Mouse (Mus musculus) liver, embryonic 13.5 days (tissue): Measurements from ENCODE around the gene 4933428M09Rik. TPM values are rescaled to one million over a fixed set of nuclear protein-coding genes. Genes with fewer than 3 reads are reported as not detected.

ENCODE experiments used
- ATAC-seq: fragments of 200-750 bp; cut with Nextera tagmentation; 2 replicates; pipeline ENCODE4 v1.8.0; 2017; ENCODE audit warnings: low read depth, mild to moderate bottlenecking, moderate number of reproducible peaks, moderate library complexity
- DNase-seq: peaks from one replicate; pipeline ENCODE4 v3.0.0; 2022
- H3K27ac ChIP-seq: fragments of 300-500 bp; sonication (generic); 2 replicates; pipeline ENCODE4 v1.5.1; 2015; ENCODE audit warnings: moderate library complexity, mild to moderate bottlenecking, inconsistent platforms
- H3K27me3 ChIP-seq: fragments of 300-500 bp; sonication (generic); 2 replicates; pipeline ENCODE4 v1.6.1; 2015; ENCODE audit warnings: mild to moderate bottlenecking, inconsistent platforms
- H3K36me3 ChIP-seq: fragments of 300-500 bp; sonication (generic); 2 replicates; pipeline ENCODE4 v1.6.1; 2015; ENCODE audit warnings: mild to moderate bottlenecking, inconsistent platforms
- H3K4me1 ChIP-seq: fragments of 300-500 bp; sonication (generic); replicated peaks from 2 replicates; pipeline ENCODE4 v1.6.1; 2015; ENCODE audit warnings: inconsistent platforms
- H3K4me2 ChIP-seq: fragments of 300-500 bp; sonication (generic); 2 replicates; pipeline ENCODE4 v1.6.1; 2015; ENCODE audit warnings: inconsistent platforms, mild to moderate bottlenecking, moderate library complexity
- H3K4me3 ChIP-seq: fragments of 300-500 bp; sonication (generic); replicated peaks from 2 replicates; pipeline ENCODE4 v1.5.1; 2015; ENCODE audit warnings: mild to moderate bottlenecking, inconsistent platforms
- H3K9ac ChIP-seq: fragments of 300-500 bp; sonication (generic); 2 replicates; pipeline ENCODE4 v1.6.1; 2015; ENCODE audit warnings: mild to moderate bottlenecking, inconsistent platforms
- H3K9me3 ChIP-seq: fragments of 300-500 bp; sonication (generic); replicated peaks from 2 replicates; pipeline ENCODE4 v1.6.1; 2016; ENCODE audit warnings: inconsistent platforms
- WGBS: fragments of 180-500 bp; shearing (Covaris S2); methylation state at CpG from one replicate; pipeline ENCODE4 v1.1.7; 2015; ENCODE audit not compliant: insufficient replicate concordance; 5-methylcytosine and 5-hydroxymethylcytosine counted together
- polyA plus RNA-seq: library from polyadenylated mRNA; unstranded; fragments of >200 nt; fragmentation: Nextera tagmentation; extraction: Ambion mirVana; gene quantifications from 2 replicates; pipeline ENCODE4 v1.2.1, GENCODE M21; 2015

The 4933428M09Rik gene
- polyA plus RNA-seq, 1 experiment from 2014 or later: not detected

GRCm38 (mm10) chrX:139220830-139221229 lies 41.8 kb downstream of the 4933428M09Rik start:
- DNase-seq: no peak
- no peaks in the 10 kb centered on the region for H3K27me3 ChIP-seq
- no peaks in the 10 kb centered on the region for H3K4me1 ChIP-seq
- WGBS: 39% methylated on average over 4 of the region's 4 CpGs
- no peak for ATAC-seq
- no peaks in the 10 kb centered on the region for H3K9me3 ChIP-seq
- no peak overlapping the region for H3K27ac ChIP-seq
- no peak overlapping the region for H3K9ac ChIP-seq
- no peaks in the 10 kb centered on the region for H3K36me3 ChIP-seq
- no peak overlapping the region for H3K4me2 ChIP-seq
- no peak overlapping the region for H3K4me3 ChIP-seq

DNA sequence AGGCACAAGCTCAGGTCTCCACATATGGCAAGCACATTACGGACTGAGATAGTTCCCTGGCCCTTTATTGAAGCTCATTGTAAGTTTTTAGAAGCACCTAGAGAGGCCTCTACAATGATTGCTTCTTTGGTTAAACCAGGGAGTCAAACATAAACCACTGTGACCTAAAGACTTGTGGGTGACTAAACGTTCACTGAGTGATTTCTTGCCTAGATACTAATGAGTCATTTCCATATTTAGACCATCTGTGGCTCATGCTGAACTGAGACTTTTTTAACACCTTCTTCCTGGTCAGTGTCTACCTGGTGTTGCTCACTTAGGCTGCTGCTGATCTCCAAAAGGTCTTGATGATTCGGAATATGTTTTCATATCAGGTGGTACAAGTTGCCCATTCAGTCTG lies 42.9 kb downstream of the 4933428M09Rik start:
- no peak overlapping the region for H3K4me3 ChIP-seq
- no peaks in the 10 kb centered on the region for H3K27me3 ChIP-seq
- H3K4me2 ChIP-seq: no peak overlapping the region
- WGBS: 50% methylated on average over 3 of the region's 3 CpGs
- no peak overlapping the region for H3K27ac ChIP-seq
- no peaks in the 10 kb centered on the region for H3K36me3 ChIP-seq
- no peaks in the 10 kb centered on the region for H3K9me3 ChIP-seq
- DNase-seq (no peak), ATAC-seq (no peak)
- H3K9ac ChIP-seq: no peak overlapping the region
- H3K4me1 ChIP-seq: no peaks in the 10 kb centered on the region

Other genes with a start within 250 kb of the 4933428M09Rik start
- gene Serpina7, start 94.0 kb upstream of the 4933428M09Rik start, polyA plus RNA-seq: 3.6 and 4.2 TPM in 2 replicates
- gene 4930513O06Rik, start 93.0 kb upstream of the 4933428M09Rik start, polyA plus RNA-seq: not detected in 2 replicates
- gene Mum1l1, start 30.8 kb downstream of the 4933428M09Rik start, polyA plus RNA-seq: 2.8 and 2.9 TPM in 2 replicates
- gene Trap1a, start 154.5 kb downstream of the 4933428M09Rik start, polyA plus RNA-seq: 0.24 and 0.28 TPM in 2 replicates